Mouse (Mus musculus) forebrain, embryonic 11.5 days (tissue): ENCODE data around the gene Cemip. TPM values are rescaled to one million over a fixed set of nuclear protein-coding genes. Genes with fewer than 3 reads are reported as not detected.

ENCODE experiments used
- ATAC-seq: fragments of 200-750 bp; cut with Nextera tagmentation; replicated peaks from 2 replicates; pipeline ENCODE4 v1.8.0; 2017; ENCODE audit warnings: moderate TSS enrichment; ENCODE audit not compliant: low FRiP score
- DNase-seq: peaks from one replicate; pipeline ENCODE4 v3.0.0-alpha.2; 2017; ENCODE audit warnings: low spot score
- H3K27ac ChIP-seq: fragments of 300-500 bp; sonication (generic); 2 replicates; pipeline ENCODE4 v1.5.1; 2014; ENCODE audit warnings: low read depth, low read length
- H3K27me3 ChIP-seq: fragments of 300-500 bp; sonication (generic); 2 replicates; pipeline ENCODE4 v1.6.1; 2014; ENCODE audit warnings: mild to moderate bottlenecking, low read length, mixed read lengths; ENCODE audit not compliant: control insufficient read depth, insufficient read depth
- H3K36me3 ChIP-seq: fragments of 300-500 bp; sonication (generic); 2 replicates; pipeline ENCODE4 v1.6.1; 2014; ENCODE audit warnings: mild to moderate bottlenecking, low read length, moderate library complexity, mixed read lengths; ENCODE audit not compliant: control insufficient read depth, insufficient read depth
- H3K4me1 ChIP-seq: fragments of 300-500 bp; sonication (generic); replicated peaks from 2 replicates; pipeline ENCODE4 v1.6.1; 2014; ENCODE audit warnings: low read length, mixed read lengths; ENCODE audit not compliant: control insufficient read depth, insufficient read depth
- H3K4me2 ChIP-seq: fragments of 300-500 bp; sonication (generic); 2 replicates; pipeline ENCODE4 v1.6.1; 2014; ENCODE audit warnings: low read depth, mild to moderate bottlenecking, low read length, moderate library complexity, mixed read lengths; ENCODE audit not compliant: severe bottlenecking
- H3K4me3 ChIP-seq: fragments of 300-500 bp; sonication (generic); 2 replicates; pipeline ENCODE4 v1.5.1; 2014; ENCODE audit warnings: low read depth, low read length
- H3K9ac ChIP-seq: fragments of 300-500 bp; sonication (generic); 2 replicates; pipeline ENCODE4 v1.6.1; 2014; ENCODE audit warnings: low read length
- H3K9me3 ChIP-seq: fragments of 300-500 bp; sonication (generic); 2 replicates; pipeline ENCODE4 v1.6.1; 2016; ENCODE audit warnings: low read length, mixed read lengths; ENCODE audit not compliant: control insufficient read depth
- WGBS: fragments of 180-500 bp; shearing (Covaris S2); extraction: QIAGEN DNeasy Blood & Tissue Kit; methylation state at CpG from one replicate; pipeline ENCODE4 v1.1.7; 2014; 5-methylcytosine and 5-hydroxymethylcytosine counted together
- polyA plus RNA-seq: library from polyadenylated mRNA; unstranded; fragments of >200 nt; fragmentation: Nextera tagmentation; extraction: Ambion mirVana; gene quantifications from 2 replicates; pipeline ENCODE4 v1.2.1, GENCODE M21; 2014

Gene Cemip
- polyA plus RNA-seq, 1 experiment from 2014 or later: 0.94 TPM

GRCm38 (mm10) chr7:84111716-84112350, 25.5 kb upstream of the Cemip start:
- Histone ChIP-seq H3K36me3 (no peaks in the 10 kb centered on the region; the same call in 1 of the 2 replicates), H3K9ac (no peak overlapping the region), H3K4me2 (no peak overlapping the region), H3K27me3 (no peaks in the 10 kb centered on the region), H3K4me1 (peaks cover 2% of the 10 kb centered on the region; the same call in 1 of the 2 replicates), H3K4me3 (no peak overlapping the region), H3K27ac (no peak overlapping the region), H3K9me3 (no peaks in the 10 kb centered on the region)
- WGBS: 89% methylated on average over 10 of the region's 10 CpGs
- DNase-seq (no peak), ATAC-seq (no peak)

GRCm38 (mm10) chr7:84106942-84107341, 20.6 kb upstream of the Cemip start:
- DNase-seq (no peak), ATAC-seq (no peak)
- WGBS: 97% methylated on average over 1 of the region's 1 CpGs
- Histone ChIP-seq H3K4me3 (no peak overlapping the region), H3K9me3 (no peaks in the 10 kb centered on the region), H3K27me3 (no peaks in the 10 kb centered on the region), H3K4me1 (no peaks in the 10 kb centered on the region), H3K27ac (no peak overlapping the region), H3K36me3 (no peaks in the 10 kb centered on the region), H3K4me2 (no peak overlapping the region), H3K9ac (no peak overlapping the region)

- Histone ChIP-seq H3K4me3 (no peak overlapping the region), H3K27me3 (no peaks in the 10 kb centered on the region), H3K9ac (no peak overlapping the region), H3K27ac (no peak overlapping the region), H3K4me2 (no peak overlapping the region), H3K4me1 (no peaks in the 10 kb centered on the region), H3K36me3 (no peaks in the 10 kb centered on the region), H3K9me3 (no peaks in the 10 kb centered on the region)
- DNase-seq: no peak
- ATAC-seq: no peak
- WGBS: 93% methylated on average over 1 of the region's 1 CpGs
Observed at GRCm38 (mm10) chr7:84102589-84102988, 16.3 kb upstream of the Cemip start.

- ATAC-seq (no peak), DNase-seq (no peak)
- 83% methylated on average over 3 of the region's 3 CpGs for WGBS
Observed at GRCm38 (mm10) chr7:84100672-84101071, 14.4 kb upstream of the Cemip start.

GRCm38 (mm10) chr7:84098098-84098497, 11.8 kb upstream of the Cemip start:
- no peak overlapping the region for H3K4me2 ChIP-seq
- no peaks in the 10 kb centered on the region for H3K27me3 ChIP-seq
- H3K9ac ChIP-seq: no peak overlapping the region
- no peak for ATAC-seq
- 94% methylated on average over 1 of the region's 1 CpGs for WGBS
- H3K27ac ChIP-seq: no peak overlapping the region
- no peaks in the 10 kb centered on the region for H3K4me1 ChIP-seq
- no peak for DNase-seq
- H3K36me3 ChIP-seq: no peaks in the 10 kb centered on the region
- H3K9me3 ChIP-seq: no peaks in the 10 kb centered on the region
- H3K4me3 ChIP-seq: no peak overlapping the region

More at GRCm38 (mm10) chr7:84100672-84101071, 14.4 kb upstream of the Cemip start:
- Histone ChIP-seq H3K9me3 (no peaks in the 10 kb centered on the region), H3K27me3 (no peaks in the 10 kb centered on the region), H3K27ac (no peak overlapping the region), H3K4me1 (no peaks in the 10 kb centered on the region), H3K9ac (no peak overlapping the region), H3K4me2 (no peak overlapping the region), H3K36me3 (no peaks in the 10 kb centered on the region), H3K4me3 (no peak overlapping the region)

- Histone ChIP-seq H3K4me3 (no peak overlapping the region), H3K4me1 (no peaks in the 10 kb centered on the region), H3K27ac (no peak overlapping the region), H3K9ac (no peak overlapping the region), H3K4me2 (no peak overlapping the region), H3K9me3 (no peaks in the 10 kb centered on the region), H3K27me3 (no peaks in the 10 kb centered on the region), H3K36me3 (no peaks in the 10 kb centered on the region)
- ATAC-seq (no peak), DNase-seq (no peak)
- WGBS: 81% methylated on average over 6 of the region's 6 CpGs
Observed at GRCm38 (mm10) chr7:84096501-84096900, 10.2 kb upstream of the Cemip start.

- Histone ChIP-seq H3K36me3 (no peaks in the 10 kb centered on the region), H3K27ac (no peak overlapping the region), H3K4me3 (no peak overlapping the region), H3K4me2 (no peak overlapping the region), H3K9ac (no peak overlapping the region), H3K27me3 (peaks cover 4% of the 10 kb centered on the region), H3K9me3 (no peaks in the 10 kb centered on the region), H3K4me1 (peaks cover 3% of the 10 kb centered on the region; the same call in 1 of the 2 replicates)
- ATAC-seq: no peak
- WGBS: 84% methylated on average over 4 of the region's 4 CpGs
- DNase-seq: no peak
Observed at GRCm38 (mm10) chr7:84090793-84091192, 4.5 kb upstream of the Cemip start.

- Histone ChIP-seq H3K9me3 (no peaks in the 10 kb centered on the region), H3K4me1 (peaks cover 4% of the 10 kb centered on the region; the same call in 1 of the 2 replicates), H3K27me3 (peaks cover 13% of the 10 kb centered on the region), H3K9ac (no peak overlapping the region), H3K4me2 (no peak overlapping the region), H3K27ac (no peak overlapping the region), H3K4me3 (no peak overlapping the region), H3K36me3 (no peaks in the 10 kb centered on the region)
- 25% methylated on average over 1 of the region's 1 CpGs for WGBS
- ATAC-seq: no peak
- DNase-seq: no peak
Observed at GRCm38 (mm10) chr7:84089777-84090176, 3.5 kb upstream of the Cemip start.

GRCm38 (mm10) chr7:84088971-84089370, 2.7 kb upstream of the Cemip start:
- H3K9ac ChIP-seq: no peak overlapping the region
- H3K9me3 ChIP-seq: no peaks in the 10 kb centered on the region
- H3K36me3 ChIP-seq: no peaks in the 10 kb centered on the region
- H3K27ac ChIP-seq: no peak overlapping the region
- peaks cover 14% of the 10 kb centered on the region for H3K27me3 ChIP-seq
- peaks cover 4% of the 10 kb centered on the region; the same call in 1 of the 2 replicates for H3K4me1 ChIP-seq
- H3K4me2 ChIP-seq: no peak overlapping the region
- DNase-seq (peak; percentile 78), ATAC-seq (no peak)
- no peak overlapping the region for H3K4me3 ChIP-seq
- 20% methylated on average over 4 of the region's 4 CpGs for WGBS
